Mouse (Mus musculus) left cerebral cortex, adult 2 months (tissue): ENCODE results near the gene Rassf8. TPM values are rescaled to one million over a fixed set of nuclear protein-coding genes. Genes with fewer than 3 reads are reported as not detected.

Experiments used
- DNase-seq, 2 experiments: peaks; one replicate each; pipeline ENCODE4 v3.0.0; 2021 to 2022; ENCODE audit warnings: low spot score in 2 of 2, mixed read lengths in 1 of 2; ENCODE audit errors: extremely low spot score in 1 of 2
- H3K27ac ChIP-seq: fragments of 200-600 bp; 2 replicates; pipeline ENCODE4 v1.8.1; 2022
- H3K4me3 ChIP-seq: fragments of 200-600 bp; 2 replicates; pipeline ENCODE4 v1.8.1; 2022
- CTCF ChIP-seq: fragments of 200-600 bp; IDR thresholded peaks from 2 replicates; pipeline ENCODE4 v1.8.1; 2022; ENCODE audit warnings: antibody characterized with exemption, mild to moderate bottlenecking, moderate library complexity
- intact Hi-C: fragments of 180-260 bp; cut with DNase I; formaldehyde crosslinking; loops from one replicate; pipeline ENCODE4 v1.15.1; 2025
- total RNA-seq, 2 experiments: library from RNA; stranded (reverse); gene quantifications; 2 replicates each; pipeline ENCODE4 v1.2.3; 2021

The Rassf8 gene
- total RNA-seq, 2 experiments from 2014 or later: 19.3 to 19.5 TPM

DNA sequence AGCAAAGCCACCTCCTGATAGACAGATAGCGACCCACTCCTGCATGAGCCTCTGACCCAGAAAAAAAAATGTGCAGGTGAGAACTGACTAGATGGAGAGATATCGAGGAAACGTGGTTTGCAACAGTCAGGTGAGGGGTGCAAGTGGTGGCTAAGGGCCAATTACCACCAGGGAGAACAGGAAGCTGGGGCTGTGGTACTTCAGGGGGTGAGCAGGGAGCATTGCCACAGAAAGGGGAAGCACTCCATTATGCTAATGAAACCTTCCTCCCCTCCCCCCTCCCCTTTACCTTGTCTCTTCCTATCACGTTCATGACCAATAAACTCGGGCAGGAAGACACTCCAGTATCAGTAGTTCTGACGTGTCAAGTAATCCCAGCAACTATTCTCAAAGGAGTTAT lies 88.8 kb downstream of the Rassf8 start:
- no peak for TF ChIP-seq CTCF
- no peak overlapping the region for H3K27ac ChIP-seq
- no peak for DNase-seq
- intact Hi-C loops: no loop called here
- H3K4me3 ChIP-seq: no peak overlapping the region

DNA sequence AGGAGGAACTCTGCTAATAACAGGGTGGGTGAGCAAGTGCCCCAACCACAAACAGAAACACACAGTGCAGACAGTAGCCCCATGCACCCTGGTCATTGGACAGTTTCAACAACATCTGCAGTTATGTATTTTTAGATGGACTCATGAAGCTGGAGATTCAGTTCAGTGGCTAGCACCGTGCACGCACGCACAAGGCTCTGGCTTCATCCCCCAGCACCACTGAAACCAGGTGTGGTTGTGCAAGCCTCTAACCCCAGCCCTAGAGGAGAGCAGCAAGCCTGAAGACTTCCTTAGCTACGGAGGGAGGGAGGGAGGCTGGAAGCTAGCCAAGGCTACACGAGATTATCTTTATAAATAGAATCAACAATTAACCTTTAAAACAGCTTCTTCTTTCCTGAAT lies 99.1 kb downstream of the Rassf8 start:
- intact Hi-C loops: no loop called here
- TF ChIP-seq CTCF: no peak
- no peak overlapping the region for H3K4me3 ChIP-seq
- DNase-seq: no peak
- H3K27ac ChIP-seq: no peak overlapping the region

DNA sequence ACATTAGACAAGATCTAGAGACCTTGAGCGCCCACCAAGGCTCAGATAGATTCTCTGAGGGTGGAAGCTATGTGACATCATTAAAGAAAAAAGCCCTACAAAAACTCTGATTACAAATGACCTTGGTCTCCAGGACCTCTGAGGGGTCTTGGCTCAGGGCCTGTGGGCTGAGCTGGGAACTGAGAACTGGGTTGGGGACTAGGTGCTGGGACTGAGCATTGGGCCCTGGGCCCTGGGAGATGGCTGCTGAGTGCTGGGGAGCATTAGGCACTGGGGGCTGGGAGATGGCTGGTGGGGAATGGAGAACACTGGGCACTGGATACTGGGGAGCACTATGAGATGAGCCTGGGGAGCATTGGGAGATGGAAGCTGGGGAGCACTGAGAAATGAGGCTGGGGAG lies 99.5 kb downstream of the Rassf8 start:
- no peak for TF ChIP-seq CTCF
- intact Hi-C loops: no loop called here

DNA sequence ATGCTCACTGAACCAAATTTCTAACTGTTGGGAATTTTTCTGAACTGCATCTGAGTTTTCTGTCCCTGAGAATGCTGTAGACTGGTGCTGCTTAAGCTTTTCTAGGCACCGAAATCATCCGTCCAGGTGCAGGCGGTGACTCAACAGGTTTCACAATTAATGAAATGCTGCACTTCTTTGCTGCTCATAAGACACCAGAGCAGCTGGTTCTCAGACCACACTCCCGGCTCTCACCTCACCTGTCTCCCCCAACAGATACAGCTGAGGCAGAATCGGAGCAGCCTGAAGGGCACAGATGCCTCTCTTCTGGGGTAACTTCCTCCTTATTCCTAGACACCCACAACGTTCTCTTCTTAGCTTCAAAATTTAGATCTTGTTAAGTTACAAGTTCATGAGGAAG lies 100.4 kb downstream of the Rassf8 start:
- no peak for DNase-seq
- no peak for TF ChIP-seq CTCF

More for the DNA sequence above, 99.5 kb downstream of the Rassf8 start:
- H3K27ac ChIP-seq: no peak overlapping the region
- DNase-seq: no peak
- H3K4me3 ChIP-seq: no peak overlapping the region

DNA sequence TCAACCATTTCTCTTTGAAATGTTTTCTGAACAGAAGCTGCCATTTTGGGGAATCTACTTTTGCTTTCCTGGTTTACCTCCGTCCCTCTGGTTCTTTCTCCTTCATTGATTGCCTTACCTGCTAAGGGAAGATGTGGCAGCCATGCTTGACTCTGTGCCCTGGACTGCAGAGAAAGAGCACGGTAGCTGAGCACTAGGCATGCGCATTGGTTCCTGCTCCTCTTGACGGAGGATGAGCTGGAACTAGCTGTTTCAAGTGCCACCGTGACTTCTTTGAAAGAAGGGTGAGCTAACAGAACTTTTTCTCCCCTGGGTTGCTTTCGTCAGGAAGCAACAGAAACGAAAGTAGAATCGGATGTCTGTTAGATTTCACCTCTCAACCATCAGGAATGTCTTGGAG lies 101.1 kb downstream of the Rassf8 start:
- DNase-seq: no peak
- Histone ChIP-seq H3K27ac (no peak overlapping the region), H3K4me3 (no peak overlapping the region)
- no peak for TF ChIP-seq CTCF
- intact Hi-C loops: no loop called here

More for the DNA sequence above, 100.4 kb downstream of the Rassf8 start:
- H3K4me3 ChIP-seq: no peak overlapping the region
- intact Hi-C loops: no loop called here
- H3K27ac ChIP-seq: no peak overlapping the region

DNA sequence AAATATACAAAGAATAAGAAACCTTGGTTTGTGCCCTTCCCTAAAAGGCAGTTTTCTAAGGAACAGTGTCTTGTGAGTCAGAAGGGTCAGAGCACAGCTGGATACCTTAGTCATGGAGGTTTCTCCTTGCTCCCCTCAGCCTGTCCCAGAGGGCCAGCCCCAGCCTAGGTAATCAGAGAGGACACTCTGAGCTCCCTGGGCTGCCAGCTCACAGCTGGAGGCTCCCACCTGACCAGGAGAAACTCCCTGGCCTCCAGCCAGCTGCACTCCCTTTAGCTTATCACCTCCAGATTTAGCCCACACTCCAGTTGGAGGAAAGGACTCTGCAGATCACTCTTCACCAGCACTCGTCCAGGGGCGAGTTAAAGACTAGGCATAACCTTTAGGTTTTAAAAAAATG lies 104.2 kb downstream of the Rassf8 start:
- intact Hi-C loops: no loop called here
- TF ChIP-seq CTCF: no peak
- H3K27ac ChIP-seq: no peak overlapping the region
- no peak overlapping the region for H3K4me3 ChIP-seq
- no peak for DNase-seq

DNA sequence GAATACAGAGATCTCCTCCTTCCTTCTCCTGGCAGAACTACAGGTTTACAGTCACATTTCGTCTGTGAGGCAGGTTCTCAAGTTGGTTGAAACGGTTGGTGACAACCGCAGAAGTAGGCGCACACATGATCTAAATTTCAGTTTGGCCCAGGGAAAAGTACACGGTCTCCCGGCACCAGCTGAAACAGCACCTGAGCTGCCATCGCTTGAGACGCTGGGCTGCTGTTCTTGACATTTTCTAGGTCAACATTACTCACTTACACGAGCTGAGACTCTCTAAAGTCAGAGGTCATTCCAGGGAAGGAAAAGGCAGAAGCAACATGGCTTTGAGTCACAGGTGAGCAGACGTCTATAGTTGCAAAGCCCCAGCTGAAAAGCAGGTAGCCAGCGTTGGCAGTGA lies 105.4 kb downstream of the Rassf8 start:
- no peak for TF ChIP-seq CTCF
- no peak for DNase-seq
- no peak overlapping the region for H3K4me3 ChIP-seq
- intact Hi-C loops: no loop called here
- no peak overlapping the region for H3K27ac ChIP-seq

DNA sequence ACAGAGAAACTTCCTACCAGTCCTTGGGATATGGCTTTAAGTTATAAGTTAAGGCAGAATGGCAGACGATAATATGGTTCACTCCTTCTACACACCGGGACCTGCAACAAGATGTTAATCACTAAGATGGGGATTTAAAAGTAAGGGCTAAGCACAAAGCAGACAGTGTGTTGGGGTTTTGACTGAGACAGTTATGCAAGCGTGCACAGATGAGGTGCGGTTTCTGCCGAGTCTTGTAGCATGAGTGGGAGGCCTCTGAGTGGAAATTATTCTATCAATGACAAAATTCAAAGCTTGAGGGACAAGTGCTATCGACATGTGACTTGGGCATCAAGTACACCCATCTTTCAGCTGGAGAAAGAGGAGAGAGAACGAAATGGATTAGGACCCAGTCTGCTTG lies 106.2 kb downstream of the Rassf8 start:
- Histone ChIP-seq H3K4me3 (no peak overlapping the region), H3K27ac (no peak overlapping the region)
- DNase-seq: no peak
- no peak for TF ChIP-seq CTCF
- intact Hi-C loops: no loop called here

DNA sequence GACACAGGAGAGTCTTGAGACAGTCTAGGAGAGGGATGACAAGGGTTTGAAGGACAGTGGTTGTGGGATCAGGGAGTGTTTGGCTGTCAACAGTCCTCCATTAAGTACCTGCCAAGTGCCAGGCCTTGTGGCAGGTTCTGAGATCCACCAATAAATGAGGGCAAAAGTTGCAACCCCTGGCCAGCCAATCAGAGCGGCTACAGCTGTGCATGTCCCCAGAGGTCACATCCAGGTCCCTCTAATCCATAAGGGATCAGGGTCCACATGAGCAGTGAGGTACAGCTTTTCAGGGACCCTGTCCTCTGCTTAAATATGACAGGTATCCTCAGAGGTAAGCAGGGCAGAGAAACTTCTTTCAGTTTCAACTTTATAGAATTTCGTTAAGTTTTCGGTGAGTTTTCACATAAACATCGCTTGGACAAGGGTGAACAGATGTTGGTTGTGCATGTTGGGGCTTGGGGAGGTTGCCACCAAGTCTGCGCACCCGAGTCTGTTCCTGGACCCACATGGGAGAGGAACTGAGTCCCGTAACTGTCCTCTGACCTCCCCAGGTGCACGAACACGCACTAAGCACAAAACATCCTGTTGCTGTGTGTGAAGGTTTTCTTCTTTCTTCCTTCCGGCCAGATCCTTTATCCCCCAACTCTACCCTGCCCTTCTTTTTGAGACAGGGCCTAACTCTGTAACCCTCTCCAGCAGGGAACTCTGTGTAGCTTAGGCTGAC lies 107.0 kb downstream of the Rassf8 start:
- H3K27ac ChIP-seq: no peak overlapping the region
- no peak for TF ChIP-seq CTCF
- no peak overlapping the region for H3K4me3 ChIP-seq
- no peak for DNase-seq
- intact Hi-C loops: no loop called here

DNA sequence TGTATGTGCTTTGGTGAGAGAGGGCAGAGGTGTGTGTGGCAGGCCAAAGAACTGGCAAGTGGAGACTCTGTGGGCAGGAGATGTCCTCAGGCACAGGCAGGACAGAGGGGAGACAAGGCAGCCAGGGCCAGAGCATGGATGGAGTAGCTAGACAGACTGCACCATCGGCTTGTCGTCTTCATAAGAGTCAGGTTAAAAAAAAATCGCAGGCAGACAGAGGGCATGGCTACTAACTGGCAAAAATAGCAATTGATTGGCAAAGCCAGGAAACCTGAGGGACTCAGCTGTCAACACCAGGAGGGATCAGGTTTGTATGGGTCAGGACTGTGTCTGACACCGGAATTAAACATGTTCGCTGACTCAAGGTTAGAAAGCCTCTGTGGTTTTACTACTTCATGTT lies 108.2 kb downstream of the Rassf8 start:
- intact Hi-C loops: loop anchor here (1.0 kb wide), 1 partner anchor 12 kb away; no protein-coding TSS in a partner anchor
- H3K27ac ChIP-seq: peak overlapping the region; percentile 91
- no peak overlapping the region; the same call in 1 of the 2 replicates for H3K4me3 ChIP-seq
- no peak for TF ChIP-seq CTCF
- DNase-seq: no peak

DNA sequence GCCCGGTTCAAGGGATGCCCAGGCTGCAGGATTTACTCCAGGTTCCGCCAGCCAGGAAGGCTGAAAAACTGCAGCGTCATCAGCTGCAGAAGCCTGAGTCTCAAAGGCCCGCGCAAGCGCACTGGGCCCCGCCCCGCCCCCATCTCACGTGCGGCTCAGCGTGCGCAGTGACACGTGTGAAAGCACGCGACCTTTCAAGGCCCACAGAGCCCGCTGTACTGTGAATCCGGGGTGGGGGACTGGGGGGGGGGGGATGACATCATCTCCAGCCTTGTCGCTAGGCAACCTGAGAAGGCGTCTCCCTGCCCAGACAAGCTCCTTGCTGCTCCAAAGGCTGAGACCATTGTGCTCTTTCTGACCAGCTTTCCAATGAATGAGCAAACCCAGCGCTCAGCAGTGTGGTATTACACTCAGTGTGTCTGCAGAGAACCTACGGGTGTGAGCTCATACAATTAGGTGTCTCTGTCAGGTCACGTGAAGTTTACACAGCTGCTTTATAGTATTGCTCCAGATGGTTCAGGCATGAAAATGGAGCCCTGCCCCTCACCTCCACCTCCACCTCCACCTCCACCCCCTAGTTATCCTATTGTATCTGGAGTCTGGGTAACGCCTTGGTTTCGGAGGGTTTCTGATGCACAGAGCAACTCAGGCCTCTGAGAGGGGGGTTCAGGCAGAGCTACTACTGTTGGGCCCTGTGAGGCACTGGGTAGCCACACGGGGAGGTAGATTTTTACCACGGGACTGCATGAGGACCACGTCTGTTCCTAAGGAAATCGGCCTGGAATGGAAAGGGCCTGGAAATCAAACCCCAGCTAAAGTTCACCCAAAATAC lies 109.4 kb downstream of the Rassf8 start:
- Histone ChIP-seq H3K4me3 (peak overlapping the region; percentile 40), H3K27ac (peak overlapping the region; percentile 91)
- peak; percentile 97 to 98 for DNase-seq
- intact Hi-C loops: loop anchor here (1.0 kb wide), 1 partner anchor 10 kb away; no protein-coding TSS in a partner anchor
- no peak; the same call in 1 of the 2 replicates for TF ChIP-seq CTCF

DNA sequence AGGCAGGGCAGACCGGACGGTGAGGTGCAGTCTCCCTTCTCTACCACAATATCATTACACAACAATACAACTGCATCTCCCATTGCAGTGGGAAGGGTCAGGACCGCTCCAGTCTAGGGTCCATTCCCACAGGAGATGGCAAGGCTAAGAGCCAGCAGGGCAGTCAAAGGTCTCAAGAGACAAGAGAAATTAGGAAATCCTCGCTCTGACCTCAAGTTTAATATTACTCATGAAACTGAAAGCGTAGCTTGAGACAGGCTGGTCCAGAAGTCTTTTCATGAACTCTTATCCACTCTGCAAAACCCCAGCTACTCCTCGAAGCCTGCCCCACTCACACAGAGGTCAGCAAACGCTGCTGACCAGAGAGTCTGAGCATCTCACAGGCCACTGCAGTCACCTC lies 110.9 kb downstream of the Rassf8 start:
- intact Hi-C loops: no loop called here
- H3K27ac ChIP-seq: no peak overlapping the region
- DNase-seq: no peak
- no peak overlapping the region for H3K4me3 ChIP-seq
- no peak for TF ChIP-seq CTCF
